Mouse (Mus musculus): ENCODE measurements around the gene Wwc2. TPM values are rescaled to one million over a fixed set of nuclear protein-coding genes. Genes with fewer than 3 reads are reported as not detected.

Gene Wwc2
- polyA plus RNA-seq, 1 experiment from 2014 or later = 8.5 TPM

DNA sequence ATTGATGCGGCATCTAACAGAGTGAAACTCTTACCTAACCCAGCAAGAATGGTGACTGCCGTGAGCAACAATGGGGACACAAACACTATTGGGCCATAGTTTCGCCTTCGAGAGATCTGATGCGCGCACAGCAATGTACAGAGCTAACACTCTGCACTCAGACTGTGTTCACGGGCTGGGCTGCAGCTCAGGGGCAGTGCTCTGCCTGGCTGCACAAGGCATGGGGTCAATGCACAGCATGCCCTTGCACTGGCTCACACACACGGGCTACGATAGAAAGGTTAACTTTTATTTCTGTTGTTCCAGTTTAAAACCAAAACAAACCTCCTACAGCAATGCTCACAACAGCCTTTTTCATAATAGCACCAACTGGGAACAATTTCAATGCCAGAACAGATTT lies 77.1 kb downstream of the Wwc2 start:
- Histone ChIP-seq H3K9me3 (no peaks in the 10 kb centered on the region), H3K27ac (no peak overlapping the region), H3K4me1 (replicated peaks) (no peaks in the 10 kb centered on the region), H3K4me3 (replicated peaks) (no peak overlapping the region), H3K4me2 (replicated peaks) (no peak overlapping the region), H3K27me3 (replicated peaks) (no peaks in the 10 kb centered on the region), H3K36me3 (no peaks in the 10 kb centered on the region), H3K9ac (no peak overlapping the region)
- WGBS = 94% methylated on average over 9 of the region's 9 CpGs
- ATAC-seq = no peak

GRCm38 (mm10) chr8:47909681-47910080 lies 81.0 kb downstream of the Wwc2 start:
- no peaks in the 10 kb centered on the region for H3K36me3 ChIP-seq
- H3K4me3 ChIP-seq (replicated peaks) = no peak overlapping the region
- H3K9ac ChIP-seq = no peak overlapping the region
- H3K9me3 ChIP-seq = no peaks in the 10 kb centered on the region
- H3K27ac ChIP-seq = no peak overlapping the region
- no peaks in the 10 kb centered on the region for H3K27me3 ChIP-seq (replicated peaks)
- H3K4me2 ChIP-seq (replicated peaks) = no peak overlapping the region
- 96% methylated on average over 11 of the region's 11 CpGs for WGBS
- ATAC-seq = no peak
- H3K4me1 ChIP-seq (replicated peaks) = no peaks in the 10 kb centered on the region

DNA sequence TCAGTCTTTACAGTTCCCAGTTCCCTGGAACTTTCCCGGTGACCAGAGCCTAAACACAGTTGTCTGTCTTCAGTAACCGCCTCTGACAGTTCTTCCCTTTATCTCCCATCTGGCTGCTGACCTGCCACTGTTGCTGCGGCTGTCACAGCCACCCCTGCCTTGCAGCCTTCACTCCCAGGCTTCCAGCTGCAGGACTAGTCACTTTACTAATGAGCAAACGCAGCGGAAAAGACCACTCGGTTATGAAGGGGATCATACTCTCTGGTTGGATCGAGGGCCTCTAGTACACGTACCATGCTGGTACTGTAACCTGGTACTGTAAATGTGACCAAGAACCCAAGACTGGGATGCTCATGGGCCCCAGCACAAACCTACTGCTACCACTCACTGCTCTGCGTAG lies 83.7 kb downstream of the Wwc2 start:
- no peak overlapping the region for H3K4me2 ChIP-seq (replicated peaks)
- no peaks in the 10 kb centered on the region for H3K4me1 ChIP-seq (replicated peaks)
- no peak overlapping the region for H3K27ac ChIP-seq
- H3K27me3 ChIP-seq (replicated peaks) = no peaks in the 10 kb centered on the region
- no peaks in the 10 kb centered on the region for H3K36me3 ChIP-seq
- H3K9ac ChIP-seq = no peak overlapping the region
- H3K4me3 ChIP-seq (replicated peaks) = no peak overlapping the region
- WGBS = 81% methylated on average over 9 of the region's 9 CpGs
- no peak for ATAC-seq
- no peaks in the 10 kb centered on the region for H3K9me3 ChIP-seq

GRCm38 (mm10) chr8:47906142-47906541 lies 84.6 kb downstream of the Wwc2 start:
- no peak for ATAC-seq
- Histone ChIP-seq H3K4me3 (replicated peaks) (no peak overlapping the region), H3K36me3 (no peaks in the 10 kb centered on the region), H3K4me2 (replicated peaks) (no peak overlapping the region), H3K9ac (no peak overlapping the region), H3K27me3 (replicated peaks) (no peaks in the 10 kb centered on the region), H3K27ac (no peak overlapping the region), H3K4me1 (replicated peaks) (no peaks in the 10 kb centered on the region), H3K9me3 (no peaks in the 10 kb centered on the region)
- WGBS = 91% methylated on average over 9 of the region's 9 CpGs

DNA sequence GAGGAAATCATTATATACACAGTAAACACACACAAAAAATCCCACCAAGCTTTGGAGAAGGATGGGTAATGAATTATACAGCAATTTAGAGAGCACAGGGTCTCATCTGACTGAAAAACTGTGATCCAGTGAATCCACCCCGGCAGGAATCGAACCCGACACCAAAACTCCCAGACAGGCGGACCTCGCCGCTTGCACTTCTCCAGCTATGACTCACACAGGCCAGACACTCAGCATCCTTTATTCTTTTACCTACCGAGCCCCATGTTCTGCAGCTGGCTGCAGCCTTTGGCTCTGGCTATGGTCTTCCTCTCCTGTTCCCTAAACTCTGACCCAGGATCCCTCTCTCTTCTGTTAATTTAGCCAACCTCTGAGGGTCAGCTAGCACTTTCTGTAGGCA lies 85.5 kb downstream of the Wwc2 start:
- Histone ChIP-seq H3K27me3 (replicated peaks) (no peaks in the 10 kb centered on the region), H3K27ac (no peak overlapping the region), H3K9ac (no peak overlapping the region), H3K4me3 (replicated peaks) (no peak overlapping the region), H3K4me1 (replicated peaks) (no peaks in the 10 kb centered on the region), H3K4me2 (replicated peaks) (no peak overlapping the region), H3K36me3 (no peaks in the 10 kb centered on the region), H3K9me3 (no peaks in the 10 kb centered on the region)
- no peak for ATAC-seq
- 90% methylated on average over 7 of the region's 7 CpGs for WGBS

GRCm38 (mm10) chr8:47904004-47904403 lies 86.7 kb downstream of the Wwc2 start:
- Histone ChIP-seq H3K36me3 (no peaks in the 10 kb centered on the region), H3K27ac (no peak overlapping the region), H3K9me3 (no peaks in the 10 kb centered on the region), H3K4me2 (replicated peaks) (no peak overlapping the region), H3K27me3 (replicated peaks) (no peaks in the 10 kb centered on the region), H3K9ac (no peak overlapping the region), H3K4me3 (replicated peaks) (no peak overlapping the region), H3K4me1 (replicated peaks) (no peaks in the 10 kb centered on the region)
- ATAC-seq = no peak
- WGBS = 83% methylated on average over 7 of the region's 7 CpGs

- no peaks in the 10 kb centered on the region for H3K9me3 ChIP-seq
- H3K4me3 ChIP-seq (replicated peaks) = no peak overlapping the region
- H3K27me3 ChIP-seq (replicated peaks) = no peaks in the 10 kb centered on the region
- no peak for ATAC-seq
- H3K4me1 ChIP-seq (replicated peaks) = no peaks in the 10 kb centered on the region
- WGBS = 89% methylated on average over 3 of the region's 3 CpGs
- H3K36me3 ChIP-seq = no peaks in the 10 kb centered on the region
- no peak overlapping the region for H3K9ac ChIP-seq
- H3K27ac ChIP-seq = no peak overlapping the region
- no peak overlapping the region for H3K4me2 ChIP-seq (replicated peaks)
Measured at GRCm38 (mm10) chr8:47902704-47903103, 88.0 kb downstream of the Wwc2 start.

DNA sequence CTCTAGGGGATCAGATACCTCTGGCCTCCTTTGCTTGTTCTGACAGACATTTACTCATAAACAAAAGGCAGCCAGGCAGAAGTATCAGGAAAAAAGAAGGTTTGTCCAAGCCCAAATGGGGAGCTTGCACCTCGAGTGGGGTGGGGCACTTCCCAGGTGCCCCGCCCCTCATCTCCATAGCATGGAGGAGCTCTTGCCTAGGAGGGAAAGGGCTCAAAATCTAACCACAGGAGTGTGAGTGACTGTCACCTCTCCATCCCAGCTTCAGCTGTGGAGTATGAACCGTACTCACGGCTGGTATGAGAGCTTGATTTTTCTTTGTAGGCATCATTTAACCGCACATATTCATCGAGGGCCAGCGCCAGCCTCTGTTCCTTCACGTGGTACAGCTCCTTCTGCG lies 90.4 kb downstream of the Wwc2 start:
- no peaks in the 10 kb centered on the region for H3K36me3 ChIP-seq
- no peaks in the 10 kb centered on the region for H3K27me3 ChIP-seq (replicated peaks)
- H3K9ac ChIP-seq = no peak overlapping the region
- no peak overlapping the region for H3K4me2 ChIP-seq (replicated peaks)
- no peak for ATAC-seq
- WGBS = 92% methylated on average over 9 of the region's 9 CpGs
- H3K4me1 ChIP-seq (replicated peaks) = no peaks in the 10 kb centered on the region
- H3K27ac ChIP-seq = no peak overlapping the region
- H3K4me3 ChIP-seq (replicated peaks) = no peak overlapping the region
- no peaks in the 10 kb centered on the region for H3K9me3 ChIP-seq

DNA sequence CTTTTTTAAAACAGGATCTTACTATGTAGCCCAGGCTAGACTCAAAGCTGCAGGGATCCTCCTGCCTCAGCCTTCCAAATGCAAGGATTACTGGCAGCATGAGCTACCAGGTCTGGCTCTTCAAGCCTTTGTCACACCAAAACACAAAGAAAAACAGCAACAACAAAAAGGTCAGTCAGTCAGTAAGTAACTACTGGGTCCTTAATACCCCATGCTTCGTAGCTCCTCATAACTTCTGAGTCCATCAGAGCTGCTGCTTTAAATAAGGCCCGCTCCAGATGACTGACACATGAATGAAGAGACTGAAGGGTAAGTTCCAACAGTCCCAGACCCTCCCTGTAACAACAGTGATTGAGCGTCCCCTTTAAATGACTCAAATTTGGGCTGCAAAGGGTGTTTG lies 90.8 kb downstream of the Wwc2 start:
- WGBS = over 99% methylated on average over 3 of the region's 3 CpGs
- H3K9me3 ChIP-seq = no peaks in the 10 kb centered on the region

GRCm38 (mm10) chr8:47892419-47892818 lies 98.3 kb downstream of the Wwc2 start:
- Histone ChIP-seq H3K4me1 (replicated peaks) (no peaks in the 10 kb centered on the region), H3K4me2 (replicated peaks) (no peak overlapping the region), H3K27ac (no peak overlapping the region), H3K27me3 (replicated peaks) (no peaks in the 10 kb centered on the region), H3K9ac (no peak overlapping the region), H3K9me3 (no peaks in the 10 kb centered on the region), H3K4me3 (replicated peaks) (no peak overlapping the region), H3K36me3 (no peaks in the 10 kb centered on the region)
- ATAC-seq = no peak
- 95% methylated on average over 3 of the region's 3 CpGs for WGBS

More for the DNA sequence above, 90.8 kb downstream of the Wwc2 start:
- Histone ChIP-seq H3K4me1 (replicated peaks) (no peaks in the 10 kb centered on the region), H3K27ac (no peak overlapping the region), H3K9ac (no peak overlapping the region), H3K27me3 (replicated peaks) (no peaks in the 10 kb centered on the region), H3K36me3 (no peaks in the 10 kb centered on the region), H3K4me3 (replicated peaks) (no peak overlapping the region), H3K4me2 (replicated peaks) (no peak overlapping the region)
- ATAC-seq = no peak

GRCm38 (mm10) chr8:47891641-47892040 lies 99.1 kb downstream of the Wwc2 start:
- no peak for ATAC-seq
- 75% methylated on average over 13 of the region's 13 CpGs for WGBS
- H3K36me3 ChIP-seq = no peaks in the 10 kb centered on the region

GRCm38 (mm10) chr8:47890814-47891210 lies 99.9 kb downstream of the Wwc2 start:
- Histone ChIP-seq H3K36me3 (no peaks in the 10 kb centered on the region), H3K27me3 (replicated peaks) (no peaks in the 10 kb centered on the region), H3K9ac (no peak overlapping the region), H3K4me1 (replicated peaks) (no peaks in the 10 kb centered on the region), H3K27ac (no peak overlapping the region), H3K4me2 (replicated peaks) (no peak overlapping the region), H3K9me3 (no peaks in the 10 kb centered on the region), H3K4me3 (replicated peaks) (no peak overlapping the region)
- WGBS = 85% methylated on average over 13 of the region's 13 CpGs
- ATAC-seq = no peak

More at GRCm38 (mm10) chr8:47891641-47892040, 99.1 kb downstream of the Wwc2 start:
- Histone ChIP-seq H3K4me3 (replicated peaks) (no peak overlapping the region), H3K4me1 (replicated peaks) (no peaks in the 10 kb centered on the region), H3K4me2 (replicated peaks) (no peak overlapping the region), H3K9me3 (no peaks in the 10 kb centered on the region), H3K27ac (no peak overlapping the region), H3K27me3 (replicated peaks) (no peaks in the 10 kb centered on the region), H3K9ac (no peak overlapping the region)

- H3K36me3 ChIP-seq = no peaks in the 10 kb centered on the region
- H3K27ac ChIP-seq = no peak overlapping the region
- no peaks in the 10 kb centered on the region for H3K9me3 ChIP-seq
- H3K9ac ChIP-seq = no peak overlapping the region
- no peaks in the 10 kb centered on the region for H3K27me3 ChIP-seq (replicated peaks)
- ATAC-seq = no peak
- H3K4me3 ChIP-seq (replicated peaks) = no peak overlapping the region
- WGBS = 83% methylated on average over 23 of the region's 23 CpGs
- H3K4me2 ChIP-seq (replicated peaks) = no peak overlapping the region
- H3K4me1 ChIP-seq (replicated peaks) = no peaks in the 10 kb centered on the region
Measured at GRCm38 (mm10) chr8:47889936-47890813, 100.5 kb downstream of the Wwc2 start.

Data from intestine, embryonic 15.5 days (tissue).